Mouse (Mus musculus) MEL (cell line): ENCODE results near the gene Rhbdl1. TPM values are rescaled to one million over a fixed set of nuclear protein-coding genes. Genes with fewer than 3 reads are reported as not detected.

Experiments
- DNase-seq: peaks from one replicate; pipeline ENCODE4 v3.0.0; 2011; ENCODE audit warnings: low read depth, low spot score
- H3K27ac ChIP-seq: 2 replicates; pipeline ENCODE4 v1.5.1; 2012; ENCODE audit warnings: low read depth, mild to moderate bottlenecking, control low read depth, low read length, moderate library complexity; ENCODE audit not compliant: control insufficient read depth
- H3K27me3 ChIP-seq, 2 experiments: fragments of 150-350 bp in 1 of 2; sonication (generic) in 1 of 2; 2 replicates each; pipeline ENCODE4 v1.6.1; 2012; ENCODE audit warnings: low read length in 2 of 2, mild to moderate bottlenecking in 2 of 2, improper control_type of control experiment in 1 of 2, moderate library complexity in 1 of 2; ENCODE audit not compliant: insufficient read depth in 2 of 2, control insufficient read depth in 1 of 2
- H3K36me3 ChIP-seq, 2 experiments: 2 replicates each; pipeline ENCODE4 v1.6.1; 2012 to 2014; ENCODE audit warnings: low read length in 2 of 2, improper control_type of control experiment in 1 of 2, inconsistent platforms in 1 of 2, mild to moderate bottlenecking in 1 of 2; ENCODE audit not compliant: insufficient read depth in 2 of 2, control insufficient read depth in 1 of 2
- H3K4me1 ChIP-seq, 2 experiments: fragments of 150-350 bp in 1 of 2; sonication (generic) in 1 of 2; 2 replicates each; pipeline ENCODE4 v1.6.1; 2012; ENCODE audit warnings: low read length in 2 of 2, improper control_type of control experiment in 1 of 2, mild to moderate bottlenecking in 1 of 2; ENCODE audit not compliant: insufficient read depth in 2 of 2, control insufficient read depth in 1 of 2
- H3K4me3 ChIP-seq, 2 experiments: fragments of 150-350 bp in 1 of 2; sonication (generic) in 1 of 2; 2 replicates each; pipeline ENCODE4 v1.5.1; 2012; ENCODE audit warnings: low read depth in 2 of 2, low read length in 2 of 2, mild to moderate bottlenecking in 2 of 2, moderate library complexity in 2 of 2, control low read depth in 1 of 2, improper control_type of control experiment in 1 of 2; ENCODE audit not compliant: control insufficient read depth in 1 of 2, insufficient read depth in 1 of 2
- H3K79me2 ChIP-seq: 2 replicates; pipeline ENCODE4 v1.6.1; 2012; ENCODE audit warnings: mild to moderate bottlenecking, low read length, moderate library complexity; ENCODE audit not compliant: control insufficient read depth, poor library complexity, insufficient read depth
- H3K9ac ChIP-seq: 2 replicates; pipeline ENCODE4 v1.6.1; 2012; ENCODE audit warnings: low read depth, mild to moderate bottlenecking, control low read depth, low read length, moderate library complexity; ENCODE audit not compliant: control insufficient read depth, poor library complexity, severe bottlenecking
- H3K9me3 ChIP-seq: fragments of 150-350 bp; sonication (generic); replicated peaks from 2 replicates; pipeline ENCODE4 v1.6.1; 2012; ENCODE audit warnings: mild to moderate bottlenecking, low read length, improper control_type of control experiment, moderate library complexity; ENCODE audit not compliant: insufficient read depth
- BHLHE40 ChIP-seq: IDR thresholded peaks from 2 replicates; pipeline ENCODE4 v1.6.1; 2012; ENCODE audit warnings: low read depth, mild to moderate bottlenecking, inconsistent platforms, low read length, improper control_type of control experiment, borderline replicate concordance
- CHD2 ChIP-seq: IDR thresholded peaks from 2 replicates; pipeline ENCODE4 v1.6.1; 2011; ENCODE audit warnings: low read length, improper control_type of control experiment
- E2F4 ChIP-seq: IDR thresholded peaks from 2 replicates; pipeline ENCODE4 v1.6.1; 2011; ENCODE audit warnings: low read depth, low read length, improper control_type of control experiment, borderline replicate concordance
- ELF1 ChIP-seq: IDR thresholded peaks from 2 replicates; pipeline ENCODE4 v1.6.1; 2014; ENCODE audit warnings: low read depth, mild to moderate bottlenecking, inconsistent platforms, low read length, improper control_type of control experiment, moderate library complexity
- GATA1 ChIP-seq: IDR thresholded peaks from 2 replicates; pipeline ENCODE4 v1.6.1; 2011; ENCODE audit warnings: low read depth, low read length, improper control_type of control experiment
- KAT2A ChIP-seq: conservative IDR thresholded peaks from 2 replicates; pipeline ENCODE4 v1.6.1; 2012; ENCODE audit warnings: low read depth, low read length, improper control_type of control experiment, inconsistent platforms
- MAFK ChIP-seq: IDR thresholded peaks from 2 replicates; pipeline ENCODE4 v1.6.1; 2011; ENCODE audit warnings: low read depth, mild to moderate bottlenecking, low read length, improper control_type of control experiment, borderline replicate concordance
- MAX ChIP-seq: IDR thresholded peaks from 2 replicates; pipeline ENCODE4 v1.6.1; 2011; ENCODE audit warnings: low read length, improper control_type of control experiment
- MAZ ChIP-seq: IDR thresholded peaks from 2 replicates; pipeline ENCODE4 v1.6.1; 2012; ENCODE audit warnings: low read depth, mild to moderate bottlenecking, inconsistent platforms, low read length, improper control_type of control experiment
- MEF2A ChIP-seq: IDR thresholded peaks from 2 replicates; pipeline ENCODE4 v1.6.1; 2014; ENCODE audit warnings: low read depth, mild to moderate bottlenecking, inconsistent platforms, low read length, improper control_type of control experiment; ENCODE audit not compliant: poor library complexity, insufficient replicate concordance, severe bottlenecking; ENCODE audit errors: extremely low read depth
- MXI1 ChIP-seq: IDR thresholded peaks from 2 replicates; pipeline ENCODE4 v1.6.1; 2011; ENCODE audit warnings: mild to moderate bottlenecking, low read depth, low read length, improper control_type of control experiment
- MYC ChIP-seq: IDR thresholded peaks from 2 replicates; pipeline ENCODE4 v1.6.1; 2011; ENCODE audit warnings: low read depth, mild to moderate bottlenecking, low read length, improper control_type of control experiment, moderate library complexity
- NELFE ChIP-seq: IDR thresholded peaks from 2 replicates; pipeline ENCODE4 v1.6.1; 2011; ENCODE audit warnings: low read depth, low read length, improper control_type of control experiment
- NRF1 ChIP-seq: IDR thresholded peaks from 2 replicates; pipeline ENCODE4 v1.6.1; 2014; ENCODE audit warnings: low read depth, mild to moderate bottlenecking, inconsistent platforms, low read length, improper control_type of control experiment, moderate library complexity; ENCODE audit not compliant: poor library complexity, insufficient read depth, severe bottlenecking
- POLR2AphosphoS2 ChIP-seq: IDR thresholded peaks from 2 replicates; pipeline ENCODE4 v1.6.1; 2011; ENCODE audit warnings: low read length, improper control_type of control experiment
- RAD21 ChIP-seq: IDR thresholded peaks from 2 replicates; pipeline ENCODE4 v1.6.1; 2011; ENCODE audit warnings: mild to moderate bottlenecking, low read depth, low read length, improper control_type of control experiment
- SIN3A ChIP-seq: IDR thresholded peaks from 2 replicates; pipeline ENCODE4 v1.6.1; 2012; ENCODE audit warnings: low read length, improper control_type of control experiment, inconsistent platforms
- TAL1 ChIP-seq: IDR thresholded peaks from 2 replicates; pipeline ENCODE4 v1.6.1; 2012; ENCODE audit warnings: mild to moderate bottlenecking, inconsistent platforms, low read length, moderate library complexity, mixed read lengths
- UBTF ChIP-seq: IDR thresholded peaks from 2 replicates; pipeline ENCODE4 v1.6.1; 2012; ENCODE audit warnings: low read depth, mild to moderate bottlenecking, inconsistent platforms, low read length, improper control_type of control experiment, moderate library complexity, borderline replicate concordance; ENCODE audit not compliant: insufficient read depth
- USF1 ChIP-seq: IDR thresholded peaks from 2 replicates; pipeline ENCODE4 v1.6.1; 2014; ENCODE audit warnings: low read depth, mild to moderate bottlenecking, inconsistent platforms, low read length, improper control_type of control experiment, moderate library complexity
- USF2 ChIP-seq, 2 experiments: IDR thresholded peaks; 2 replicates each; pipeline ENCODE4 v1.6.1; 2011 to 2012; ENCODE audit warnings: improper control_type of control experiment in 2 of 2, low read length in 2 of 2, borderline replicate concordance in 1 of 2, inconsistent platforms in 1 of 2, low read depth in 1 of 2, mild to moderate bottlenecking in 1 of 2; ENCODE audit not compliant: insufficient read depth in 1 of 2
- ZKSCAN1 ChIP-seq: IDR thresholded peaks from 2 replicates; pipeline ENCODE4 v1.6.1; 2012; ENCODE audit warnings: low read depth, mild to moderate bottlenecking, inconsistent platforms, low read length, improper control_type of control experiment, moderate library complexity
- ZMIZ1 ChIP-seq: IDR thresholded peaks from 2 replicates; pipeline ENCODE4 v1.6.1; 2012; ENCODE audit warnings: low read depth, mild to moderate bottlenecking, inconsistent platforms, low read length, improper control_type of control experiment, moderate library complexity
- polyA plus RNA-seq, 2 experiments: library from polyadenylated mRNA; stranded (reverse) in 1 of 2; unstranded in 1 of 2; fragments of >175 nt in 1 of 2; fragments of >200 nt in 1 of 2; gene quantifications; 2 replicates each; pipeline versions ENCODE4 v1.2.1 to v1.2.4; 2012; ENCODE audit warnings: low replicate concordance in 2 of 2, low read depth in 1 of 2; ENCODE audit not compliant: insufficient read length in 2 of 2, insufficient read depth in 1 of 2, missing spikeins in 1 of 2
- total RNA-seq: library from RNA; depleted of rRNA; stranded (reverse); fragments of 300-350 nt; gene quantifications from 2 replicates; pipeline ENCODE4 v1.2.3, GENCODE M21; 2012

Gene Rhbdl1
- total and polyA plus RNA-seq, 3 experiments = 1.4 to 4.0 TPM; not detected in 1

GRCm38 (mm10) chr17:25835301-25835700 lies 1.8 kb downstream of the Rhbdl1 start:
- no peak overlapping the region for H3K4me3 ChIP-seq
- TF ChIP-seq E2F4 = no peak
- TF ChIP-seq ZMIZ1 = no peak
- TF ChIP-seq MXI1 = no peak
- peaks cover 2 to 21% of the 10 kb centered on the region in 2 experiments; a peak in 3 of 4 replicates for H3K4me1 ChIP-seq
- no peak overlapping the region for H3K9ac ChIP-seq
- no peaks in the 10 kb centered on the region for H3K9me3 ChIP-seq
- DNase-seq = no peak
- no peak overlapping the region for H3K27ac ChIP-seq
- peaks cover 40% of the 10 kb centered on the region for H3K79me2 ChIP-seq
- peaks cover 0 to 6% of the 10 kb centered on the region in 2 experiments; a peak in 2 of 4 replicates for H3K36me3 ChIP-seq
- H3K27me3 ChIP-seq = no peaks in the 10 kb centered on the region

GRCm38 (mm10) chr17:25834595-25835222 lies 2.4 kb downstream of the Rhbdl1 start:
- H3K27me3 ChIP-seq = no peaks in the 10 kb centered on the region
- peaks cover 44% of the 10 kb centered on the region for H3K79me2 ChIP-seq
- no peak overlapping the region for H3K4me3 ChIP-seq
- no peak overlapping the region for H3K27ac ChIP-seq
- peaks cover 2 to 27% of the 10 kb centered on the region in 2 experiments; a peak in 3 of 4 replicates for H3K4me1 ChIP-seq
- H3K9ac ChIP-seq = no peak overlapping the region; the same call in 1 of the 2 replicates
- no peak for DNase-seq
- H3K36me3 ChIP-seq = peaks cover 0 to 9% of the 10 kb centered on the region in 2 experiments; a peak in 2 of 4 replicates
- no peaks in the 10 kb centered on the region for H3K9me3 ChIP-seq
- TF ChIP-seq GATA1 = no peak
- no peak for TF ChIP-seq KAT2A
- no peak for TF ChIP-seq SIN3A
- no peak for TF ChIP-seq UBTF
- TF ChIP-seq NRF1 = no peak
- no peak for TF ChIP-seq MAX
- no peak for TF ChIP-seq USF1
- no peak for TF ChIP-seq CHD2
- TF ChIP-seq ELF1 = no peak

GRCm38 (mm10) chr17:25833961-25834594 lies 3.0 kb downstream of the Rhbdl1 start:
- H3K27ac ChIP-seq = peak overlapping the region; percentile 76
- H3K4me3 ChIP-seq = peak overlapping the region; percentile 60 to 87
- DNase-seq = no peak
- peaks cover 50% of the 10 kb centered on the region for H3K79me2 ChIP-seq
- H3K27me3 ChIP-seq = no peaks in the 10 kb centered on the region
- peaks cover 2 to 31% of the 10 kb centered on the region in 2 experiments; a peak in 3 of 4 replicates for H3K4me1 ChIP-seq
- no peaks in the 10 kb centered on the region for H3K9me3 ChIP-seq
- H3K36me3 ChIP-seq = peaks cover 0 to 10% of the 10 kb centered on the region in 2 experiments; a peak in 2 of 4 replicates
- peak overlapping the region; percentile 95 for H3K9ac ChIP-seq
- TF ChIP-seq ELF1 = no peak
- TF ChIP-seq MYC = no peak
- TF ChIP-seq TAL1 = no peak
- no peak for TF ChIP-seq USF2 (IDR thresholded peaks at IDR 0.05; ENCODE audit: borderline replicate concordance in 1 of 2, insufficient read depth in 1 of 2, low read depth in 1 of 2, low read length in 2 of 2)
- no peak for TF ChIP-seq MEF2A
- no peak for TF ChIP-seq MAFK
- no peak for TF ChIP-seq MXI1
- no peak for TF ChIP-seq ZKSCAN1
- no peak for TF ChIP-seq GATA1
- no peak for TF ChIP-seq NELFE
- no peak for TF ChIP-seq KAT2A
- no peak for TF ChIP-seq POLR2AphosphoS2
- no peak for TF ChIP-seq BHLHE40
- no peak for TF ChIP-seq RAD21
- TF ChIP-seq MAZ = no peak
